Comparison of ENCODE assay signal across 13 mouse cellular contexts in genomic region chr6:47957816-47958215, GRCm38 (mm10).
"Had no signal": no experiment of that assay in that cellular context is flagged by ENCODE, and none has a peak within 500 bp of the region (broad histone marks: within the 10 kb centered on the region; RNA-seq: fewer than 3 reads in every experiment).

No protein-coding gene starts in this region.

- DNase-seq: lung, adult 18-20 months; lung, embryonic 14.5 days; lung, postnatal 10 days; right cerebral cortex, postnatal 14 days; spleen, adult 18-20 months; thymus, adult 18-20 months; thymus, postnatal 14 days; thymus, postnatal 36 days had no signal

- H3K4me3 ChIP-seq: megakaryocyte, embryonic 14.5 days; midbrain, embryonic 13.5 days; midbrain, embryonic 15.5 days; neural tube, embryonic 12.5 days had no signal

- H3K9ac ChIP-seq: lung, embryonic 14.5 days; midbrain, embryonic 13.5 days; midbrain, embryonic 15.5 days; neural tube, embryonic 12.5 days had no signal

- H3K27ac ChIP-seq: macrophage; midbrain, embryonic 13.5 days; midbrain, embryonic 15.5 days; neural tube, embryonic 12.5 days had no signal

- H3K27me3 ChIP-seq: megakaryocyte, embryonic 14.5 days; midbrain, embryonic 13.5 days; midbrain, embryonic 15.5 days; neural tube, embryonic 12.5 days had no signal
